Mouse (Mus musculus) thymus, adult 18-20 months (tissue): ENCODE measurements at regions not wholly inside any gene's neighbourhood (a gene's known extent, or its start where the extent isn't known, plus 50 kb on each side); places are given as distances from the start of the nearest gene placed in this dataset.

Experiments
- DNase-seq, 2 experiments: peaks; one replicate each; pipeline ENCODE4 v3.0.0; 2022; ENCODE audit warnings: mixed read lengths in 2 of 2

DNA sequence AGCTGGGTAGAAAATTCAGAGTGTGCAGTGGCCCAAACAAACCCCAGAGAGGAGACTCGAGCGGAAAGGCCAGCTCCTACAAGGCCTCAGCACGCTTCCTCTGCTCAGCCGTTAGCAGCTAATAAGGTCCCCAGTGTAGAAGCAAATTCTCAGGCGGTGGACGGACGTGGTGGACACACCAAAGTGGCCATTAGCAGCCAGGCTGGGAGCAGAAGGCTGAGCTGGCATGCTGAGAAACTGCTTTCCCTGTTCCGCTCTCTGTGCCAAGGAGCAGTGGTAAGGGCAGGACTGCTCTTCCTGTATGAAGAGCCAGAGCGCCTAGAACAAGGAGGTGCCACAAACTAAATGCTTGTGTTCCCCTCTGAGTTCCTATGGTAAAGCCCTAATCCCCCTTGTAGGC lies 282.1 kb upstream of the Id2 start:
- DNase-seq: no peak

DNA sequence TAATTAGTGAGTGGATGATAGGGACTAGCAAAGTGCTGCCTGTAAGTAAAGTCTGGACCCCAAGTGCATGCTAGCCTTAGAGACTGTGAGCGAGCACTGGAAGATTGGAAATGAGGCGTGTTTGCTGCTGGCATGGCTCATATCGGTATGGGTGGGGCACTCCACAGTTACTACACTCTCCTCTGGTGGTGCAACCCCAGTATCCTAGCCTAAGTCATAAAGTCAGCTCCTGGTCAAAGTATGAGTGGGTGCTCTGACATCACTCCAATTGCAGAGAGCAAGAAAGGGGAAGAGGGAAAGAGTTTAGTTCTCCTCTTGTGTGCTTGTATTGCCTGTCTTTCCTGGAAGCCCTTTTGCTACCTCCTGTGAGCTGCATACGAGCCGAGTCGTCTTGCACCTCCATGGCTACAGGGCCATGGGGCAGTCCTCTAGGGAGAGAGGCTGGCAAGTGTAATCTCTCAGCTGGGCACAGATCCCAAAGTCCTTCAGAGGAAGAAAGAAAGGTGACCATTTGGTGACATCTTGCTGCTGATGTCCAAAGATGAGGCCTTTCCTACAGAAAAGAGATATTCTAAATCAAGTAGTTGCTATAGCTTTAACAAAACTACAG lies 281.2 kb upstream of the Id2 start:
- DNase-seq: no peak

DNA sequence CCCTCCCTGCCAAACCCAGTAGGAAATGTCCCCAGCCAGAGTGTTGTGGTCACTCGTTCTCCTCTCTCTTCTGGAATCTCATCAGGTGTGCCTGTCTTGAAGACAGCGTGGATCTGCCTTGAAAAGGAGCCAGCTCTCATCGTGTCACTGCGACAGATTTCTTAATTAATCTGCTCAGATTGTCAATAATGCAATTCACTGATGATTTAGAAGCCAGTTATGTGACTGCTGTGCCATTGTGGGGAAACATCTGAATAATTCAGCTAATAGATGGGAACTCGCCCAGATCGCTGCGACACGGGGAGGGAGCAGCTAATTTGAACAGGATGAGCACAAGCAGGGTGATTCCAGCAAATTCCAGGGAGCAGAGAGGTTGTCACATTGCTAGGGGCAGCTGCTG lies 279.5 kb upstream of the Id2 start:
- no peak for DNase-seq

DNA sequence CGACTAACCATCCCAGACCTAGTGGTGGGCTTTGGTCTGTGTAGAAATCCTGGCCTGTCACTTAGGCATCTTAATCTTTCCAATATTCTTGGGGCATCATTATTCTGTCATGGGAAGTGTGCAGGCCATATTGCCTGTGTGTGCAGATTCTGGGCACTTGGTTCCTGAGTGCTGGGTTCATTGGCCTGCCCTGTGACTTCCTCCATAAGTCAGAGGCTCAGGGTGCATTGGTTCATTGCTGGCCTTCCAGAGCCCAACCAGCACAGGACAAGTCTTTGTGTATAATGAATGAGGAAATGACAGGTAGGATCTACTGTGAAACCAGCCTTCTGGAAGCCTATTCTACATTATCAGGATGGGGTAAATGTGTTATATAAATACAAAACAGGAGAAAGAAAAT lies 270.6 kb upstream of the Id2 start:
- no peak for DNase-seq

DNA sequence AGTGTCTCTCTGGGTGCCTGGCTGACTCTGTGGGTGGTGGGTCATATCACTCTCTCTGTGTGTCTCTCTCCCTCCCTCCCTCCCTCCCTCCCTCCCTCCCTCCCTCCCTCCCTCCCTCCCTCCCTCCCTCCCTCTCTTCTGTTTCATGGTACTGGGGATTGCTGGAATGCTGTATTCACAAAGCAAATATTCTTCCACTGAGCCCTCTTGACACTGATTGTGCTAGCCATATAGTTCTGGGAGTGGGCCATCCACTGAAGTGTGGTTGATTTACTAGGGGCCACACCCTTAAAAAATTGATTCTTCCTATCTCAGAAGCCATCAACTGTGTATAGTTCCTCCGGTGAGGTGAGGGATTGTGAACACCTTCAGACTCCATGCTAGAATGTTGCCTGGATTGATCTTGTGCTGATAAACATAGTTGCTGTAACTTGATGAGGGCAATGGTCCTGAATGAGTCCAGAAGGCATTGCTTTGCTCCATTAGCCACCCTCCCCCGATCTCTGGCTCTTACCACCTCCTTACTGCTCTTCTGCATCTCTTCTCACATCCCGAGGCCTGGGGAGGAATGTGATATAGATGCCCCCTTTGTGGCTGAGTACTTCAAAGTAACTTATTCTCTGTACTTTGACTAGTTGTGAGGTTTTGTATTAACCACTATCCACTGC lies 268.8 kb upstream of the Id2 start:
- DNase-seq: no peak

GRCm38 (mm10) chr12:25364966-25365568 lies 268.1 kb upstream of the Id2 start:
- no peak for DNase-seq

- DNase-seq: no peak
Measured at GRCm38 (mm10) chr12:25363839-25364238, 266.9 kb upstream of the Id2 start.

GRCm38 (mm10) chr12:25363341-25363740 lies 266.4 kb upstream of the Id2 start:
- DNase-seq: no peak

DNA sequence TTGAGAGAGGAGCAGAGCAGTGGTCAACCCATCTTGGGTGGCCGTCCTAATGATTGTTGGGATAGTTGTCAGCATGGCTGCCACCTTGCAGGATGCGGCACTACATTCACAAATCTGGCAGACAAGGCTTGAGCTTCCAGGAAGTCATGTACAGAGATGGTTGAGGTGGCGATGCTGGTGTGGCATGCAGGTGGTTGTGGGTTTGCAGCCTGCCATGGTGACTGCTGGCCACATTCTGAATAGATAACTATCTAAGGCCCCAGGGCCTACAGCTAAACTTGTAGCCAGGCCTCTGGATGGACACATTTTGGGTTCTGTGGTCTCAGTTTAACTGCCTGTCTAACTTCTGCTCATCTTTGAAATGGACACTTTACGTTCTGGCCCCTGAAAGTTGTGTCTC lies 265.8 kb upstream of the Id2 start:
- no peak for DNase-seq

- DNase-seq: no peak
Measured at GRCm38 (mm10) chr12:25360726-25361125, 263.8 kb upstream of the Id2 start.

GRCm38 (mm10) chr12:25359931-25360330 lies 263.0 kb upstream of the Id2 start:
- peak in 1 of 2 experiments; percentile 10 for DNase-seq

GRCm38 (mm10) chr12:25358846-25359525 lies 262.0 kb upstream of the Id2 start:
- no peak for DNase-seq

GRCm38 (mm10) chr12:25356774-25357173 lies 259.8 kb upstream of the Id2 start:
- no peak for DNase-seq

GRCm38 (mm10) chr12:25355217-25355616 lies 258.3 kb upstream of the Id2 start:
- no peak for DNase-seq

DNA sequence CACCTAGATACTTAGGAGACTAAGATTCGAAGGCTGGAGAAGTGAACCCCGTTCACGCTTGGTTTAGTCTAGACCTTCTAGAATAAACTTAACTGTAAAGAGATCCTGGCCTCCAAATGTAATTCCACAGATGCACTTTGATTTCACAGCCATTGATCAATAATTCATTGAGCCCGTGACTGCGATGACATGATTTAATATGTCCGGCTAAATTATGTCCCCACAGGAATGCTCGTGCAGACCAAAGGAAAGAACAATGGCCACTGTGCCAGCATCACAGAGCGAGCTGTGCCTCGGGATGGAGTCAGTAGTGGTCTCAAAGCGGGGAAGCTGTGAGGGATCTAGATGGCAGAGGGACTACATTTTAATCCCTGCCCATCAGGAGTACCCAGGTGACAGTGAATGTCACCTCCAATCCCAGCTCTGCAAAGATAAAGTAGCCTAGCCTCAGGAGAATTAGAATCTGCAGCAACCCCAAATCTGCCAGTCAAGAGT lies 256.5 kb upstream of the Id2 start:
- no peak for DNase-seq

- DNase-seq: no peak
Measured at GRCm38 (mm10) chr12:25352160-25352559, 255.2 kb upstream of the Id2 start.

DNA sequence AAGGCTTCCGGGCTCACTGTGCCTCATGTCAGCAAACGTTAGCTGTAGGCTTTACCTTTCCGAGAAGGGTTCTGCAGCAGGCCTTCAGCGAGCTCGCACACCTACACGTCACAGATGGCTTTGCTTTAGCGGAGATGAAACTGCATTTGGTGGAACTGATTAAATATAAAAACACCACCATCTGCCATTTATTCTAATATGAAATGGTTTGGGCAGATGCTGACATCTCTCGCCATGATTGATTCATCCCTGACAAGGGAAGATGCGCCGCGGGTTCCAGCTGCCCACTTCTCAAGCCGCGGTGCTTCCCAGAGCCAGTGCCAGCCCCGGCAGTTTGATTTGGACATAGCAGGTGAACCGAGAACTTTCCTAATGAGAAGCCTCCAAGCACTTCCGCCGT lies 247.4 kb upstream of the Id2 start:
- DNase-seq: no peak

- peak; percentile 6 to 13 for DNase-seq
Measured at GRCm38 (mm10) chr12:25338771-25339170, 241.8 kb upstream of the Id2 start.

GRCm38 (mm10) chr12:25335930-25336329 lies 239.0 kb upstream of the Id2 start:
- DNase-seq: no peak

DNA sequence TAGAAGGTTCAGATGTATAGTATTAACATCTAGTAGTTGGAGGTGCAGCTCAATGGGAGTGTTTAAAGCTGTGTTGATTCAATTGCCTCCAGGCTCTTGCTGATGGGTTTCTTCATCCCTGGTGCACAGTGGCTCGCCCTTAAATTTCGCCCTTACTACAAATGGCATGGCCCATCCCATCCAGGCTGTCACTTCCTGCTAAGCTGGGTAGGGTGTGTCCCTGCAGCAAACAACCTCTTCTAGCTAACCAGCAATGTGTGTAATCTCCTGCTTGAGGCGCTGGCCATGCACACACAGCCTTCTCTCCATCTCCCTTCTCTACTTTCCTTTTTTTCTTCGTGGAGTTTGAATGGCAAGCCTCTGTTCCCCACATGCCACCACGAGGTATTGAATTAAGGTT lies 238.1 kb upstream of the Id2 start:
- no peak for DNase-seq

- no peak for DNase-seq
Measured at GRCm38 (mm10) chr12:25332384-25333035, 235.6 kb upstream of the Id2 start.

GRCm38 (mm10) chr12:25330004-25330708 lies 233.2 kb upstream of the Id2 start:
- DNase-seq: no peak

- no peak for DNase-seq
Measured at GRCm38 (mm10) chr12:25325901-25326300, 229.0 kb upstream of the Id2 start.
